Mouse (Mus musculus) liver, embryonic 11.5 days (tissue): ENCODE measurements around the gene Hao1. TPM values are rescaled to one million over a fixed set of nuclear protein-coding genes. Genes with fewer than 3 reads are reported as not detected.

Experiments
- ATAC-seq: fragments of 200-750 bp; cut with Nextera tagmentation; replicated peaks from 2 replicates; pipeline ENCODE4 v1.8.0; 2017; ENCODE audit warnings: moderate number of reproducible peaks, mild to moderate bottlenecking, moderate TSS enrichment, moderate library complexity; ENCODE audit not compliant: low FRiP score
- DNase-seq: peaks from one replicate; pipeline ENCODE4 v3.0.0-alpha.2; 2017; ENCODE audit warnings: low spot score
- H3K27ac ChIP-seq: fragments of 300-500 bp; sonication (generic); 2 replicates; pipeline ENCODE4 v1.5.1; 2014; ENCODE audit warnings: mild to moderate bottlenecking, low read depth, low read length, control low read depth
- H3K27me3 ChIP-seq: fragments of 300-500 bp; sonication (generic); replicated peaks from 2 replicates; pipeline ENCODE4 v1.6.1; 2014; ENCODE audit warnings: low read length, mixed read lengths; ENCODE audit not compliant: control insufficient read depth, insufficient read depth
- H3K36me3 ChIP-seq: fragments of 300-500 bp; sonication (generic); 2 replicates; pipeline ENCODE4 v1.6.1; 2014; ENCODE audit warnings: mild to moderate bottlenecking, low read length, moderate library complexity, mixed read lengths; ENCODE audit not compliant: control insufficient read depth, insufficient read depth
- H3K4me1 ChIP-seq: fragments of 300-500 bp; sonication (generic); replicated peaks from 2 replicates; pipeline ENCODE4 v1.6.1; 2014; ENCODE audit warnings: low read length, mixed read lengths; ENCODE audit not compliant: control insufficient read depth, insufficient read depth
- H3K4me2 ChIP-seq: fragments of 300-500 bp; sonication (generic); 2 replicates; pipeline ENCODE4 v1.6.1; 2014; ENCODE audit warnings: mild to moderate bottlenecking, control low read depth, moderate library complexity
- H3K4me3 ChIP-seq: fragments of 300-500 bp; sonication (generic); 2 replicates; pipeline ENCODE4 v1.5.1; 2014; ENCODE audit warnings: low read depth, low read length, control low read depth
- H3K9ac ChIP-seq: fragments of 300-500 bp; sonication (generic); 2 replicates; pipeline ENCODE4 v1.6.1; 2014; ENCODE audit warnings: low read depth, low read length, control low read depth
- H3K9me3 ChIP-seq: fragments of 300-500 bp; sonication (generic); 2 replicates; pipeline ENCODE4 v1.6.1; 2016; ENCODE audit warnings: low read length, inconsistent platforms, mixed read lengths; ENCODE audit not compliant: control insufficient read depth
- WGBS: fragments of 180-500 bp; shearing (Covaris S2); extraction: QIAGEN DNeasy Blood & Tissue Kit; methylation state at CpG from one replicate; pipeline ENCODE4 v1.1.7; 2014; 5-methylcytosine and 5-hydroxymethylcytosine counted together
- polyA plus RNA-seq: library from polyadenylated mRNA; unstranded; fragments of >200 nt; fragmentation: Nextera tagmentation; extraction: Ambion mirVana; gene quantifications from 2 replicates; pipeline ENCODE4 v1.2.1, GENCODE M21; 2014

The Hao1 gene
- polyA plus RNA-seq = not detected in 2 replicates

GRCm38 (mm10) chr2:134554221-134554727 lies at the start of gene Hao1:
Hao1 (minus strand) TSS chr2:134554368.
- no peak within 1 kb of the TSS for H3K4me3 ChIP-seq
- 78% methylated on average over 8 of the region's 8 CpGs for WGBS

GRCm38 (mm10) chr2:134591081-134591694 lies 37.0 kb upstream of the Hao1 start:
- H3K9ac ChIP-seq = no peak overlapping the region
- no peak overlapping the region for H3K4me2 ChIP-seq
- H3K9me3 ChIP-seq = no peaks in the 10 kb centered on the region
- 93% methylated on average over 6 of the region's 6 CpGs for WGBS
- H3K27me3 ChIP-seq = no peaks in the 10 kb centered on the region
- ATAC-seq (no peak), DNase-seq (no peak)
- no peaks in the 10 kb centered on the region for H3K4me1 ChIP-seq
- no peak overlapping the region for H3K4me3 ChIP-seq
- no peaks in the 10 kb centered on the region for H3K36me3 ChIP-seq
- H3K27ac ChIP-seq = no peak overlapping the region

More at GRCm38 (mm10) chr2:134554221-134554727, at the start of gene Hao1:
- Histone ChIP-seq H3K27me3 (no peaks in the 10 kb centered on the region), H3K4me1 (no peaks in the 10 kb centered on the region), H3K9me3 (no peaks in the 10 kb centered on the region), H3K4me2 (no peak within 1 kb of the TSS), H3K27ac (no peak within 1 kb of the TSS), H3K36me3 (no peaks in the 10 kb centered on the region), H3K9ac (no peak within 1 kb of the TSS)
- ATAC-seq = no peak
- no peak for DNase-seq

GRCm38 (mm10) chr2:134585243-134585642 lies 31.1 kb upstream of the Hao1 start:
- WGBS = 59% methylated on average over 4 of the region's 4 CpGs
- H3K36me3 ChIP-seq = no peaks in the 10 kb centered on the region

GRCm38 (mm10) chr2:134559422-134559821 lies 5.3 kb upstream of the Hao1 start:
- no peak overlapping the region for H3K4me2 ChIP-seq
- H3K4me1 ChIP-seq = no peaks in the 10 kb centered on the region
- H3K36me3 ChIP-seq = no peaks in the 10 kb centered on the region
- H3K9ac ChIP-seq = no peak overlapping the region
- WGBS = 70% methylated on average over 3 of the region's 3 CpGs
- no peaks in the 10 kb centered on the region for H3K27me3 ChIP-seq
- no peak overlapping the region for H3K4me3 ChIP-seq
- no peak overlapping the region for H3K27ac ChIP-seq
- ATAC-seq (no peak), DNase-seq (no peak)
- H3K9me3 ChIP-seq = no peaks in the 10 kb centered on the region; the same call in 1 of the 2 replicates

More at GRCm38 (mm10) chr2:134585243-134585642, 31.1 kb upstream of the Hao1 start:
- ATAC-seq (no peak), DNase-seq (no peak)
- no peaks in the 10 kb centered on the region for H3K4me1 ChIP-seq
- no peak overlapping the region for H3K9ac ChIP-seq
- H3K27ac ChIP-seq = no peak overlapping the region
- H3K4me2 ChIP-seq = no peak overlapping the region
- no peaks in the 10 kb centered on the region for H3K9me3 ChIP-seq
- H3K27me3 ChIP-seq = no peaks in the 10 kb centered on the region
- H3K4me3 ChIP-seq = no peak overlapping the region

GRCm38 (mm10) chr2:134552358-134552757 lies 1.8 kb downstream of the Hao1 start:
- H3K4me3 ChIP-seq = no peak overlapping the region
- H3K27me3 ChIP-seq = no peaks in the 10 kb centered on the region
- no peaks in the 10 kb centered on the region for H3K36me3 ChIP-seq
- no peak overlapping the region for H3K4me2 ChIP-seq
- ATAC-seq = no peak
- no peaks in the 10 kb centered on the region for H3K9me3 ChIP-seq
- no peak overlapping the region for H3K9ac ChIP-seq
- no peak overlapping the region for H3K27ac ChIP-seq
- no peak for DNase-seq
- H3K4me1 ChIP-seq = no peaks in the 10 kb centered on the region

GRCm38 (mm10) chr2:134549770-134550169 lies 4.4 kb downstream of the Hao1 start:
- ATAC-seq = no peak
- Histone ChIP-seq H3K9ac (no peak overlapping the region), H3K9me3 (no peaks in the 10 kb centered on the region), H3K4me2 (no peak overlapping the region), H3K36me3 (no peaks in the 10 kb centered on the region), H3K4me1 (no peaks in the 10 kb centered on the region), H3K27ac (no peak overlapping the region), H3K27me3 (no peaks in the 10 kb centered on the region), H3K4me3 (no peak overlapping the region)
- DNase-seq = no peak
- WGBS = 23% methylated on average over 4 of the region's 4 CpGs

- WGBS = 71% methylated on average over 5 of the region's 5 CpGs
Measured at GRCm38 (mm10) chr2:134545116-134545515, 9.1 kb downstream of the Hao1 start.

GRCm38 (mm10) chr2:134544321-134545065 lies 9.7 kb downstream of the Hao1 start:
- H3K36me3 ChIP-seq = no peaks in the 10 kb centered on the region
- H3K9me3 ChIP-seq = no peaks in the 10 kb centered on the region
- WGBS = 72% methylated on average over 8 of the region's 8 CpGs
- H3K4me2 ChIP-seq = no peak overlapping the region
- H3K9ac ChIP-seq = no peak overlapping the region
- H3K27me3 ChIP-seq = no peaks in the 10 kb centered on the region
- H3K4me1 ChIP-seq = no peaks in the 10 kb centered on the region
- ATAC-seq = no peak
- DNase-seq = no peak
- H3K4me3 ChIP-seq = no peak overlapping the region
- no peak overlapping the region for H3K27ac ChIP-seq

More at GRCm38 (mm10) chr2:134545116-134545515, 9.1 kb downstream of the Hao1 start:
- ATAC-seq (no peak), DNase-seq (no peak)
- Histone ChIP-seq H3K9ac (no peak overlapping the region), H3K4me2 (no peak overlapping the region), H3K27me3 (no peaks in the 10 kb centered on the region), H3K27ac (no peak overlapping the region), H3K4me3 (no peak overlapping the region), H3K9me3 (no peaks in the 10 kb centered on the region), H3K36me3 (no peaks in the 10 kb centered on the region), H3K4me1 (no peaks in the 10 kb centered on the region)
